Comparison of ENCODE assay signal across 24 mouse cellular contexts in genomic region chr2:50440333-50440732, GRCm38 (mm10).
"Had no signal": no experiment of that assay in that cellular context is flagged by ENCODE, and none has a peak within 500 bp of the region (broad histone marks: within the 10 kb centered on the region; RNA-seq: fewer than 3 reads in every experiment).

No protein-coding gene starts in this region.

- H3K9ac ChIP-seq: liver, embryonic 15.5 days; liver, postnatal 0 days; lung, embryonic 15.5 days; midbrain, embryonic 13.5 days; neural tube, embryonic 13.5 days; neural tube, embryonic 15.5 days; stomach, embryonic 15.5 days had no signal

- H3K36me3 ChIP-seq: liver, embryonic 15.5 days; lung, embryonic 15.5 days; midbrain, embryonic 13.5 days; neural tube, embryonic 13.5 days; neural tube, embryonic 15.5 days; stomach, embryonic 15.5 days had no signal

- ATAC-seq: liver, postnatal 0 days; lung, postnatal 0 days; midbrain, embryonic 13.5 days; midbrain, embryonic 16.5 days had no signal

- H3K4me3 ChIP-seq: liver, embryonic 15.5 days; lung, embryonic 15.5 days; megakaryocyte, embryonic 14.5 days; midbrain, embryonic 13.5 days; myocyte; neural tube, embryonic 13.5 days; neural tube, embryonic 15.5 days; stomach, embryonic 15.5 days had no signal

- H3K27ac ChIP-seq: liver, embryonic 15.5 days; lung, embryonic 15.5 days; macrophage; midbrain, embryonic 13.5 days; neural tube, embryonic 13.5 days; neural tube, embryonic 15.5 days; stomach, embryonic 15.5 days; stomach, postnatal 0 days had no signal

- H3K4me1 ChIP-seq: liver, embryonic 15.5 days; lung, embryonic 15.5 days; megakaryocyte, embryonic 14.5 days; neural tube, embryonic 13.5 days; neural tube, embryonic 15.5 days; stomach, embryonic 15.5 days had no signal

- H3K4me2 ChIP-seq: liver, embryonic 15.5 days; lung, embryonic 15.5 days; midbrain, embryonic 11.5 days; midbrain, embryonic 13.5 days; neural tube, embryonic 13.5 days; neural tube, embryonic 15.5 days; stomach, embryonic 15.5 days had no signal

- H3K27me3 ChIP-seq: liver, embryonic 15.5 days; lung, embryonic 15.5 days; megakaryocyte, embryonic 14.5 days; midbrain, embryonic 13.5 days; neural tube, embryonic 13.5 days; neural tube, embryonic 15.5 days; stomach, embryonic 15.5 days had no signal

- H3K9me3 ChIP-seq: liver, embryonic 15.5 days; lung, embryonic 15.5 days; neural tube, embryonic 13.5 days; neural tube, embryonic 15.5 days; stomach, embryonic 15.5 days had no signal

- DNase-seq: liver, postnatal 0 days; lung, adult 2 months; lung, postnatal 14 days; lung, postnatal 36 days; retina, postnatal 1 day; right cerebral cortex, adult 18-20 months; right cerebral cortex, postnatal 25 days; right cerebral cortex, postnatal 4 days; thymus, adult 2 months; thymus, postnatal 25 days; thymus, postnatal 4 days had no signal
